Mouse (Mus musculus): ENCODE data around the gene E2f3. TPM values are rescaled to one million over a fixed set of nuclear protein-coding genes. Genes with fewer than 3 reads are reported as not detected.

The E2f3 gene
- polyA plus RNA-seq, 1 experiment from 2014 or later: 5.3 TPM

DNA sequence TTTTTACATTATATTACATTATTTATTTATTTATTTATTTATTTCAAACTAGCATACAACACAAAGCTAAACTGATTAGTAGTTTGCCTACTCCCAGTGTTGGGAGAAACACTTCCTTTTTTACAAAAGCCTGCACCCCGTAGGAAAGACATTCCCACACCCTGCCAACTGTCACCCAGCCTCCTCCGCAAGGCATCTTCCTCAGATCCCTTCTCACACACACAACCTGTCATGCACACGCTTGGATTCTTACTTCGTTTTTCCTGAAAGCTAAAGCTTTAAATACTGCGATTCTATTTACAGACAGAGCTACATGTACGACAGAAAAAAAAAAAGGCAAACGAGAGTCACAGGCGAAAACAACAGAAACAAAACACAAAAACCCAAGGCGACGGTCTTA, 79.1 kb downstream of the E2f3 start:
- H3K9me3 ChIP-seq (ENCODE audit: control insufficient read depth, low read length): peaks cover 18% of the 10 kb centered on the region
- 97% methylated on average over 10 of the region's 10 CpGs for WGBS
- no peak overlapping the region for H3K4me3 ChIP-seq (replicated peaks; ENCODE audit: low read depth, low read length)
- no peak overlapping the region for H3K4me2 ChIP-seq (ENCODE audit: low read length)
- DNase-seq: no peak
- no peak overlapping the region for H3K9ac ChIP-seq (replicated peaks; ENCODE audit: low read length)
- no peak overlapping the region for H3K27ac ChIP-seq (replicated peaks; ENCODE audit: low read depth, low read length)
- H3K27me3 ChIP-seq (ENCODE audit: control insufficient read depth, insufficient read depth, low read length): no peaks in the 10 kb centered on the region
- ATAC-seq (ENCODE audit: low FRiP score, low TSS enrichment): no peak
- H3K36me3 ChIP-seq (ENCODE audit: control insufficient read depth, insufficient read depth, low read length): peaks cover 38% of the 10 kb centered on the region
- H3K4me1 ChIP-seq (ENCODE audit: control insufficient read depth, insufficient read depth, low read length): no peaks in the 10 kb centered on the region

DNA sequence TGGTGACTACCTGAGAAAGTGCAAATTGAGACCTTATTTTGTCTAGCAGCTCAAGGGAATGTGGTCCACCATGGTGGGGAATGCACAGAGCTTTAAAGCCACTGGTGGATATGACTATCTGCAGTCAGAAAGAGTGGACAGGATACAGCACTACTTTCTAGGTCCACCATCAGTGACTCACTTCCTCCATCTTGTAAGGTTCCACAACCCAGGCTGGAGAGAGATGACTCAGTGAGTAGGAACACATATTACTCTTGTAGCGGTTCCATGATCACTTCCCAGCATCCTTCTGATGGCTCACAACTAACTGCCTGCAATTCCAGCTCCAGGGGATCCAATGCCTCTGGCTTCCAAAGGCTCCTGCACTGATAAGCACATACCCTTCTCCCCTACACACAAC, 82.5 kb downstream of the E2f3 start:
- DNase-seq (no peak), ATAC-seq (ENCODE audit: low FRiP score, low TSS enrichment) (no peak)
- H3K36me3 ChIP-seq (ENCODE audit: control insufficient read depth, insufficient read depth, low read length): peaks cover 7% of the 10 kb centered on the region; the same call in 1 of the 2 replicates
- no peak overlapping the region for H3K4me3 ChIP-seq (replicated peaks; ENCODE audit: low read depth, low read length)
- no peaks in the 10 kb centered on the region for H3K4me1 ChIP-seq (ENCODE audit: control insufficient read depth, insufficient read depth, low read length)
- WGBS: 90% methylated on average over 1 of the region's 1 CpGs
- no peak overlapping the region for H3K4me2 ChIP-seq (ENCODE audit: low read length)
- no peaks in the 10 kb centered on the region for H3K27me3 ChIP-seq (ENCODE audit: control insufficient read depth, insufficient read depth, low read length)
- H3K9ac ChIP-seq (replicated peaks; ENCODE audit: low read length): no peak overlapping the region
- H3K9me3 ChIP-seq (ENCODE audit: control insufficient read depth, low read length): peaks cover 18% of the 10 kb centered on the region
- H3K27ac ChIP-seq (replicated peaks; ENCODE audit: low read depth, low read length): no peak overlapping the region

DNA sequence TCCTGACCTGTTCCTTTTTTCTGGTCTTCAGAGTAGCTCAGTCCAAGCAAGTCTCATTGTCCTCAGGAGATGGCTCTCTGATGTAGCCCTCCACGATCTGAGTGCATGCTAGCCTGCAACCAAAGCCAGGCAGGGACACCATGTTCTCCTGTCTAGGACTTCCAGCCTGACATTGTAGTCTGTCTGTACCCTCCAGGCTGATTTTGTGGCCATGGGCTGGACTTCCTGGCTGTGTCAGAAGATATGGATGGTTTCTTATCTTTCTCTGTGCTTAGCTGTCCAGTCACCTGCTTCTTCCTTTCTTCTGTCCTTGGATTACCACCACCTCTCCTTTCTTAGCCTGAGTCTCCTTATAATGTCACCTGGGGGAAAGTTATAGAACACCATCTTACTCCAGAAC, 83.2 kb downstream of the E2f3 start:
- ATAC-seq (ENCODE audit: low FRiP score, low TSS enrichment) (no peak), DNase-seq (no peak)
- peaks cover 18% of the 10 kb centered on the region for H3K9me3 ChIP-seq (ENCODE audit: control insufficient read depth, low read length)
- no peak overlapping the region for H3K4me3 ChIP-seq (replicated peaks; ENCODE audit: low read depth, low read length)
- WGBS: 100% methylated on average over 1 of the region's 1 CpGs
- H3K4me1 ChIP-seq (ENCODE audit: control insufficient read depth, insufficient read depth, low read length): no peaks in the 10 kb centered on the region
- no peak overlapping the region for H3K9ac ChIP-seq (replicated peaks; ENCODE audit: low read length)
- H3K36me3 ChIP-seq (ENCODE audit: control insufficient read depth, insufficient read depth, low read length): peaks cover 5% of the 10 kb centered on the region; the same call in 1 of the 2 replicates
- H3K4me2 ChIP-seq (ENCODE audit: low read length): no peak overlapping the region
- no peak overlapping the region for H3K27ac ChIP-seq (replicated peaks; ENCODE audit: low read depth, low read length)
- H3K27me3 ChIP-seq (ENCODE audit: control insufficient read depth, insufficient read depth, low read length): no peaks in the 10 kb centered on the region

DNA sequence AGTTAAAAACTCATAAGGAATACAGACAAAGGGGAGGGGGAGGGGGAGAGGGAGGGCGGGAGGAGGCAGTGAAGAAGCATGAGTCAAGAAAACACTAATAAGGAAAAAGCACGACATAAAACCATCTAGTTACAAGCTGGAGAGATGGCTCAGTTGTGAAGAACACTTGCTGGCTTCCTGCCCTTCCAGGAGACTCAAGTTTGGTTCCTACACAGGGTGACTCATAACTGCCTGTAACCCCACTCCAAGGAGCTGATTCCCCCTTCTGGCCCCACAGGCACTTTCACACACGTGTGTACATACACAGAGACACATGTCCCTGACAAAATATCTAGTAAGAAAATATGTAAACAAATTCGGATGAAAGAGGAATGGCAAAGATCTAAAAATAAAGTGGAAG, 84.2 kb downstream of the E2f3 start:
- no peaks in the 10 kb centered on the region for H3K36me3 ChIP-seq (ENCODE audit: control insufficient read depth, insufficient read depth, low read length)
- no peak overlapping the region for H3K4me3 ChIP-seq (replicated peaks; ENCODE audit: low read depth, low read length)

DNA sequence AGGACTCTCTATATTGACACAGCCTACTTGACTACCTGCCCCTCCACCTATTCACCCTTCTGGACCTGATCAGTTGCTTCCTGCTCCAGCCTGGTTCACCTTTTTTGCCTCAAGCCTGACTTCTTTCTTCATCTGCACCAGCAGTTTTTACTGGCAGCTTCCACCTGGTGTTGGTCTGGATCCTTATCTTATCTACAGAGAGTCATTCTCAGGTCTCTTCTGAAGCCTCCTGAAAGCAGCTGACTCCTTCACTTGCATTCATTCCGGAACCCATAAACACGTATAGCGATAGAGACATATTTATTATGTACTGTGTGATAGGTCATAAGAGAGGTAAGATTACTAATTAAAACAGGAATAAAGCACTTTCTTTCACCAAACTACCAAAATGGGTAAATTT, 119.1 kb downstream of the E2f3 start:
- no peaks in the 10 kb centered on the region for H3K27me3 ChIP-seq (ENCODE audit: control insufficient read depth, insufficient read depth, low read length)
- no peak overlapping the region for H3K4me3 ChIP-seq (replicated peaks; ENCODE audit: low read depth, low read length)
- H3K4me2 ChIP-seq (ENCODE audit: low read length): no peak overlapping the region
- DNase-seq (no peak), ATAC-seq (ENCODE audit: low FRiP score, low TSS enrichment) (no peak)
- WGBS: 96% methylated on average over 3 of the region's 3 CpGs
- H3K9ac ChIP-seq (replicated peaks; ENCODE audit: low read length): no peak overlapping the region
- no peaks in the 10 kb centered on the region for H3K4me1 ChIP-seq (ENCODE audit: control insufficient read depth, insufficient read depth, low read length)
- no peaks in the 10 kb centered on the region for H3K36me3 ChIP-seq (ENCODE audit: control insufficient read depth, insufficient read depth, low read length)
- no peaks in the 10 kb centered on the region for H3K9me3 ChIP-seq (ENCODE audit: control insufficient read depth, low read length)
- H3K27ac ChIP-seq (replicated peaks; ENCODE audit: low read depth, low read length): no peak overlapping the region

More for the DNA sequence above, 84.2 kb downstream of the E2f3 start:
- Histone ChIP-seq H3K4me1 (ENCODE audit: control insufficient read depth, insufficient read depth, low read length) (no peaks in the 10 kb centered on the region), H3K9me3 (ENCODE audit: control insufficient read depth, low read length) (peaks cover 18% of the 10 kb centered on the region), H3K27ac (replicated peaks; ENCODE audit: low read depth, low read length) (no peak overlapping the region), H3K9ac (replicated peaks; ENCODE audit: low read length) (no peak overlapping the region), H3K4me2 (ENCODE audit: low read length) (no peak overlapping the region), H3K27me3 (ENCODE audit: control insufficient read depth, insufficient read depth, low read length) (no peaks in the 10 kb centered on the region)
- WGBS: 82% methylated on average over 4 of the region's 4 CpGs
- DNase-seq (no peak), ATAC-seq (ENCODE audit: low FRiP score, low TSS enrichment) (no peak)

DNA sequence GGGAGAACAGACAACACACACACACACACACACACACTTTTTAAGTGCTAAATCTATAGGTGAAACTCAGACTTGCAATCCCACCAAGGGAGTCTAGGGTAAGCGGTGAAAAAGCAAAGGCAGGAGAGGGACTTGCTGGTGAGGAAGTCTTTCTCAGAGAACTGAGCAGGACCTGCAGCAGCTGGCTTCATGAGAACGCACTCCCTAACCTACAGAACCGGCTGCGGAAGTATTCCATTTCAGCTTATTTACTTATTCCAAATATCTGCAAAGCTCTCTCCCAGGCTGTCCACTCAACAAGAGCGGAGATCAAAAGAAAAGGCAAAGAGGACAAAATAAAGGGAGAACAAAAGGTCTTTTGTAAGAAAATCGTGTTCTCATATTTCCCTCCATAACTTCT, 121.5 kb downstream of the E2f3 start:
- 72% methylated on average over 6 of the region's 6 CpGs for WGBS
- no peak for DNase-seq

DNA sequence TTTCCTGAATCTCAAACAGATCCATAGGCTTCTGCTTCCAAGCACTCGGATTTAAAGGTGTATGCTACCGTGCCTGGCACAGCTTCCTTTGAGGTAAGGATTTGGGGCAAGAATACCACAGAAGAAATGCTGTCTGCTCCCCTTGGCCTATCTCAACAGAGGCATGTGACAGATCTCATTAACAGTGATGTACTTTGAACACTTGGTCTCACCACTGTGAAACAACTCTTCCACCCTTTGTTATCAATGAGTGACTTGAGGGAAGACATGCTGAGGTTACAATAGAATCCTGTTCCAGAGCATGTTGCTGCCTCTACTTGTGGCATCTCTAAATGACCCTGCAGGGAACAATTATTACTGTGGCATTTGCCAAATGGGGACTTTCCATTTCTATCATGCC, 125.8 kb downstream of the E2f3 start:
- Histone ChIP-seq H3K9ac (replicated peaks; ENCODE audit: low read length) (no peak overlapping the region), H3K4me1 (ENCODE audit: control insufficient read depth, insufficient read depth, low read length) (no peaks in the 10 kb centered on the region), H3K27me3 (ENCODE audit: control insufficient read depth, insufficient read depth, low read length) (no peaks in the 10 kb centered on the region), H3K27ac (replicated peaks; ENCODE audit: low read depth, low read length) (no peak overlapping the region), H3K9me3 (ENCODE audit: control insufficient read depth, low read length) (no peaks in the 10 kb centered on the region), H3K36me3 (ENCODE audit: control insufficient read depth, insufficient read depth, low read length) (no peaks in the 10 kb centered on the region), H3K4me3 (replicated peaks; ENCODE audit: low read depth, low read length) (no peak overlapping the region), H3K4me2 (ENCODE audit: low read length) (no peak overlapping the region)
- DNase-seq (no peak), ATAC-seq (ENCODE audit: low FRiP score, low TSS enrichment) (no peak)
- WGBS: 56% methylated on average over 2 of the region's 2 CpGs

More for the DNA sequence above, 121.5 kb downstream of the E2f3 start:
- ATAC-seq (ENCODE audit: low FRiP score, low TSS enrichment): no peak
- Histone ChIP-seq H3K9ac (replicated peaks; ENCODE audit: low read length) (no peak overlapping the region), H3K27ac (replicated peaks; ENCODE audit: low read depth, low read length) (no peak overlapping the region), H3K4me1 (ENCODE audit: control insufficient read depth, insufficient read depth, low read length) (no peaks in the 10 kb centered on the region), H3K9me3 (ENCODE audit: control insufficient read depth, low read length) (no peaks in the 10 kb centered on the region), H3K4me3 (replicated peaks; ENCODE audit: low read depth, low read length) (no peak overlapping the region), H3K27me3 (ENCODE audit: control insufficient read depth, insufficient read depth, low read length) (no peaks in the 10 kb centered on the region), H3K4me2 (ENCODE audit: low read length) (no peak overlapping the region), H3K36me3 (ENCODE audit: control insufficient read depth, insufficient read depth, low read length) (no peaks in the 10 kb centered on the region)

DNA sequence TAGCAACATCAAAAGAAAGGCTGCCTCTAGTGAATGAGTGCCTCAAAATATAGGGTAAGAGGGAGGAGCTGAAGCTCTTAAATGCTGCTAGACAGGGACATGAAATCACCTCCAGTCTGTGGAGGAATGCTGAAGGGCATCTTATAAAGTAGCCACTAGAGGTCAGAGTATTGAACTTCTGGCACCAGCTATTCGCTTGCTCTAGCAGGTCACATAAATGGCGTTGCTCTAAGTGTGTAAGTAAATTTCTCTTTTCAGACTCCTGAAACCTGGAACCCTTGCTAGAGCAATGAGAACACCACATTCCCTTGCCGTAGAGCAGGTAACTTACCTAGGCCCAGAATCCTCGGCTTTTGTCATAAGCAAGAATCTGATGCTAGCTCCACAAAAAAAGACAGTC, 128.4 kb downstream of the E2f3 start:
- no peaks in the 10 kb centered on the region for H3K27me3 ChIP-seq (ENCODE audit: control insufficient read depth, insufficient read depth, low read length)
- no peak overlapping the region for H3K4me3 ChIP-seq (replicated peaks; ENCODE audit: low read depth, low read length)
- no peak overlapping the region for H3K4me2 ChIP-seq (ENCODE audit: low read length)
- H3K9me3 ChIP-seq (ENCODE audit: control insufficient read depth, low read length): no peaks in the 10 kb centered on the region
- H3K27ac ChIP-seq (replicated peaks; ENCODE audit: low read depth, low read length): no peak overlapping the region
- H3K4me1 ChIP-seq (ENCODE audit: control insufficient read depth, insufficient read depth, low read length): peaks cover 12% of the 10 kb centered on the region; the same call in 1 of the 2 replicates
- ATAC-seq (ENCODE audit: low FRiP score, low TSS enrichment) (peak; percentile 35; the same call in 1 of the 2 replicates), DNase-seq (peak; percentile 79)
- no peaks in the 10 kb centered on the region for H3K36me3 ChIP-seq (ENCODE audit: control insufficient read depth, insufficient read depth, low read length)
- no peak overlapping the region for H3K9ac ChIP-seq (replicated peaks; ENCODE audit: low read length)
- 27% methylated on average over 4 of the region's 4 CpGs for WGBS

All from midbrain, embryonic 14.5 days (tissue).